ENCODE assay signal across 8 mouse cellular contexts in genomic region chr9:42208463-42208862, GRCm38 (mm10). TPM values are rescaled to one million over a fixed set of nuclear protein-coding genes. Genes with fewer than 3 reads are reported as not detected.
DNase-seq lines count a peak whose midpoint lies in the region; ATAC-seq and TF ChIP-seq lines count a peak whose summit lies in the region.
"Had no signal": no experiment of that assay in that cellular context is flagged by ENCODE, and none has a peak within 500 bp of the region (broad histone marks: within the 10 kb centered on the region; RNA-seq: fewer than 3 reads in every experiment).

No protein-coding gene starts in this region.

- no peaks in the 10 kb centered on the region for H3K36me3 ChIP-seq in neural tube, embryonic 11.5 days (ENCODE audit: control insufficient read depth, insufficient read depth, low read length)
- no peaks in the 10 kb centered on the region for H3K36me3 ChIP-seq in lung, embryonic 14.5 days (ENCODE audit: insufficient read depth)
- H3K36me3 ChIP-seq: limb, embryonic 12.5 days had no signal

- no peak overlapping the region for H3K4me2 ChIP-seq in neural tube, embryonic 11.5 days (ENCODE audit: low read depth)
- no peak overlapping the region for H3K4me2 ChIP-seq in lung, embryonic 14.5 days
- H3K4me2 ChIP-seq: limb, embryonic 12.5 days had no signal

- 40% methylated on average over 5 of the region's 5 CpGs for WGBS in neural tube, embryonic 11.5 days
- WGBS in lung, embryonic 14.5 days, result 27% methylated on average over 5 of the region's 5 CpGs

- H3K27ac ChIP-seq in neural tube, embryonic 11.5 days (ENCODE audit: low read depth, low read length), result no peak overlapping the region
- H3K27ac ChIP-seq in lung, embryonic 14.5 days (ENCODE audit: low read depth), result no peak overlapping the region
- H3K27ac ChIP-seq: limb, embryonic 12.5 days had no signal

- no peaks in the 10 kb centered on the region for H3K9me3 ChIP-seq in neural tube, embryonic 11.5 days (ENCODE audit: control insufficient read depth, low read length)
- no peaks in the 10 kb centered on the region for H3K9me3 ChIP-seq in lung, embryonic 14.5 days (ENCODE audit: low read depth, low read length)
- H3K9me3 ChIP-seq: limb, embryonic 12.5 days had no signal

- no peak overlapping the region for H3K9ac ChIP-seq in neural tube, embryonic 11.5 days (ENCODE audit: low read length)
- no peak overlapping the region for H3K9ac ChIP-seq in lung, embryonic 14.5 days
- H3K9ac ChIP-seq: limb, embryonic 12.5 days had no signal

- peak; percentile 55 for DNase-seq in neural tube, embryonic 11.5 days (ENCODE audit: low spot score)
- no peak for DNase-seq in neural tube, embryonic 10.5 days (ENCODE audit: extremely low spot score, low spot score)
- DNase-seq in induced T-regulatory cell, adult 2 months (ENCODE audit: low read depth), result peak; percentile 38
- DNase-seq in lung, embryonic 14.5 days, result peak; percentile 73
- peak; percentile 8 to 42 for DNase-seq in spleen, postnatal 10 days (ENCODE audit: low spot score in 2 of 2)

- no peak for ATAC-seq in neural tube, embryonic 11.5 days (ENCODE audit: insufficient read depth, low FRiP score, low TSS enrichment)
- peak; percentile 40 for ATAC-seq in activated CD4-positive, CD25-positive, alpha-beta regulatory T cell, adult 4 months
- ATAC-seq in common myeloid progenitor, adult 5-6 weeks (replicated peaks; ENCODE audit: low read depth, poor library complexity, severe bottlenecking), result 0 out of 2 replicates have a peak, but pooled peaks have one; percentile 42
- ATAC-seq in lung, embryonic 14.5 days (ENCODE audit: insufficient read depth), result no peak

- H3K4me3 ChIP-seq in neural tube, embryonic 11.5 days (ENCODE audit: low read depth, low read length), result no peak overlapping the region
- H3K4me3 ChIP-seq in lung, embryonic 14.5 days (ENCODE audit: low read depth, low read length), result no peak overlapping the region
- H3K4me3 ChIP-seq: limb, embryonic 12.5 days had no signal

- no peaks in the 10 kb centered on the region for H3K4me1 ChIP-seq in neural tube, embryonic 11.5 days (ENCODE audit: control insufficient read depth, insufficient read depth, low read length)
- H3K4me1 ChIP-seq in lung, embryonic 14.5 days (ENCODE audit: insufficient read depth), result no peaks in the 10 kb centered on the region

- no peaks in the 10 kb centered on the region for H3K27me3 ChIP-seq in neural tube, embryonic 11.5 days (ENCODE audit: control insufficient read depth, insufficient read depth, low read length)
- no peaks in the 10 kb centered on the region for H3K27me3 ChIP-seq in lung, embryonic 14.5 days (ENCODE audit: insufficient read depth, low read length)

- peak; percentile 56 for TF ChIP-seq CTCF in lung, embryonic 14.5 days (IDR thresholded peaks at IDR 0.05; ENCODE audit: low read depth)

RNA-seq across cellular contexts. Expression of gene Sc5d, which starts 55.6 kb away (rescaled TPM):
- polyA plus RNA-seq in neural tube, embryonic 11.5 days (2014; fragmentation: Nextera tagmentation; extraction: Ambion mirVana), result 64.9 and 65.6 TPM in 2 replicates
- 100 to 1,000 TPM in 1 of 2 experiments, 10 to 100 TPM in 1; 93.9 to 112 TPM for polyA plus RNA-seq in activated CD4-positive, CD25-positive, alpha-beta regulatory T cell, adult 4 months (2017; shearing (Covaris generic))
- total RNA-seq in common myeloid progenitor, adult 5-6 weeks (2017), result 14.8 and 17.2 TPM in 2 replicates
- polyA plus RNA-seq in lung, embryonic 14.5 days (2014; fragmentation: Nextera tagmentation; extraction: Ambion mirVana), result 40.0 and 47.8 TPM in 2 replicates

Comparison
In these comparisons a context has a peak if more than half of its experiments do, and no peak if none do; other contexts are left out.
1. ATAC-seq: peak in activated CD4-positive, CD25-positive, alpha-beta regulatory T cell, adult 4 months (single experiment) and common myeloid progenitor, adult 5-6 weeks (single experiment); none in neural tube, embryonic 11.5 days (single experiment) and lung, embryonic 14.5 days (single experiment).